Mouse (Mus musculus): Measurements from ENCODE around the gene Ahctf1. TPM values are rescaled to one million over a fixed set of nuclear protein-coding genes. Genes with fewer than 3 reads are reported as not detected.

The Ahctf1 gene
- polyA plus RNA-seq, 2 experiments from 2014 or later = 23.7 to 26.3 TPM

DNA sequence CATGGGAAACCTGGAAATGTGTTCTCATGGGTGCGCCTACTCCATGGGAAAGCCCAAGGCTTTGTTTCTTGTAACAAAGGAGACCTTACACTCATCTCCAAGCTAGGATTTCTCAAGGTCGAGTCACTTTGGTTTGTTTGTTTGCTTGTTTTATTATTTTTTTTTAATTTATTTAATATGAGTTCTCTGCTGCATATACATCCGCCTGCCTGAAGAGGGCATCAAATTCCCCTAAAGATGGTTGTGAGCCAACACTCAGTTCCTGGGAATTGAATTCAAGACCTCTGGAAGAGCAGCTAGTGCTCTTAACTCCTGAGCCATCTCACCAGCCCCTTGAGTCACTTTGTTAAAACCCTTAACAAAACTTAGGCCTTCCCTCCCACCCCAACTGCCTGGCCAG, 90.1 kb downstream of the Ahctf1 start:
- ATAC-seq = no peak

DNA sequence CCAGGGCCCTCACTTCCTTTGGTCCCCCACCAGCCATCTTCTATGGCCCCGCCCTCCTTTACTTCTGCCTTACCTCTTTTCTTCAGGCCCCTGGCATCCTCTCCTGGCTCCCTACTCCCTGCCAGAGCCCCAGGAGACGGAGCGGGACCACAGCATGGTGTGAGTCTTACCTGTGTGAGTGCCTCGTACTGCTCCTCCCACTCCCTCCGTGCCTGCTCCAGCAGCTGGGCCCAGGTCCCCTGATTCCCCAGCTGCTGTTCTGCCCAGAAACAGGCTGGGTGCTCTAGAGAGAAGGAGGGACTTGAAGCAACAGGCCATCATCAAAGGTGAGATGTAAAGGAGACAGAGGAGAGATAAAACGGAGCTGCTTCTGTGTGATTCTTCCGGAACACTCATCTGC, 90.8 kb downstream of the Ahctf1 start:
- no peak for ATAC-seq

GRCm38 (mm10) chr1:179710739-179711138, 92.7 kb downstream of the Ahctf1 start:
- no peak for ATAC-seq

DNA sequence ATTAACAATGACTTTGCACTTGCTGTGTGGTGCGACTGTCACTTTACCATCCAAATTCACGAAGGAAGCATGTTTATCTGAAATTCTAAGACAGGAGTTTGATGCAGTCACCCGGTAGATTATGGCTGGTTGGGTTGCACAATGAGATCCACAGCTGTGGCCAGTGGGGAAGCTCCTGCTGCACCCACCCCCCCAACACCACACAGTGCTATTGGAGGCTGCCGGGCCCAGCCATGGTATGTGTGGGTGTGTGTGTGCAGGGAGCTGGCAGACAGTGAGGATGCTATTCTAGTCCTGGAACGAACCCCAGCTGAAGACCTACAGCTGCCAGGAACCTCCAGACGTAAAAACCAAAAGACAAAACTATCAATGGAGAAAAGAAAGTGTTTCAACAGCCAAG, 94.1 kb downstream of the Ahctf1 start:
- no peak for ATAC-seq

DNA sequence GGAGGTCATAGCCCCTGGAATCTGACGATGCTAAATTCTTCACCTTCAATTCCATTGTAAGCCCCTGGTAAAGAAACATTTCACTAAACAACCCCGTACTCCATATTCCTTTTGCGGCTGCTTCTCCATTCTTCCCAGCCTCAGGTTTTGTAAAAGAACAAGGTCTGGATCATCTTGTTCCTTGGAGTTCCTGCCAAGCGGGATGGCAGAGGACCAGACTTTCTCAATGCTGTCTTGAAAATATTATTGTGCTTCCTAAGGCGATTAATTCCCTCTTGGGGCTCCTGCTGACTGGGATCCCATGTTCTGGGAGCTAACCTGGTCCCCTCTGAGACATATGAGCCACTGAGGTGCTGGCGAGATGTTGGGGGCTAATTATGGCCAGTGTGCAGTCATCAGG, 98.3 kb downstream of the Ahctf1 start:
- no peak for ATAC-seq

DNA sequence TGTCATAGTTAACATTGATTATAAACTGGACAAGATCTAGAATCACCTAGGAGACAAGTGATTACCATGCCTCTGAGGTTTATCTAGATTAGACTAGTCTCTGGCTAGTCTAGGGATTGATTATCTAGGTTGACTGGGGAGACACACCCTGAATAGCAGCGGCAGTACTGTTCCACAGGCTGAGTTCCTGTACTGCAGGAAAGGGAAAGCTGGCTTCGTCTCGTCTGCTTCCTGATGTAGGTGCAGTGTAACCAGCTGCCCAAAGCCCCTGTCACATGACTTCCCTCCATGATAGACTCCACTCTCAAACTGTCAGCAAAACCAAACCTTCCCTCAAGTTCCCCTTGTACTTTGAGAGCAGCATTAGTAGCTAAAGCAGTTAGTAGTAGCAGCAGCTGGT, 99.3 kb downstream of the Ahctf1 start:
- no peak for ATAC-seq

Other genes starting within 250 kb of the Ahctf1 start
- gene Sccpdh, start 135.5 kb downstream of the Ahctf1 start, polyA plus RNA-seq (2017; shearing (Covaris generic)) = 1 to 10 TPM; 5.9 to 7.6 TPM
- gene Kif28, start 58.4 kb downstream of the Ahctf1 start, polyA plus RNA-seq (2017; shearing (Covaris generic)) = not detected
- not detected for gene Gm10518, start 304 bp downstream of the Ahctf1 start, polyA plus RNA-seq (2017; shearing (Covaris generic))
- under 1 TPM in 1 of 2 experiments, not detected in 1; 0.25 TPM for gene Cdc42bpa, start 156.8 kb upstream of the Ahctf1 start, polyA plus RNA-seq (2017; shearing (Covaris generic))